Mouse (Mus musculus) bone marrow, adult 2 months (tissue): ENCODE data around the gene Orai1.

Experiments
- CTCF ChIP-seq: fragments of 200-500 bp; IDR thresholded peaks from 2 replicates; pipeline ENCODE4 v1.5.1; 2011; ENCODE audit warnings: low read length, control low read depth; ENCODE audit not compliant: control insufficient read depth, insufficient read depth
- POLR2A ChIP-seq: fragments of 200-500 bp; IDR thresholded peaks from 2 replicates; pipeline ENCODE4 v1.6.1; 2011; ENCODE audit warnings: low read depth, mild to moderate bottlenecking, control low read depth, low read length, borderline replicate concordance; ENCODE audit not compliant: control insufficient read depth

DNA sequence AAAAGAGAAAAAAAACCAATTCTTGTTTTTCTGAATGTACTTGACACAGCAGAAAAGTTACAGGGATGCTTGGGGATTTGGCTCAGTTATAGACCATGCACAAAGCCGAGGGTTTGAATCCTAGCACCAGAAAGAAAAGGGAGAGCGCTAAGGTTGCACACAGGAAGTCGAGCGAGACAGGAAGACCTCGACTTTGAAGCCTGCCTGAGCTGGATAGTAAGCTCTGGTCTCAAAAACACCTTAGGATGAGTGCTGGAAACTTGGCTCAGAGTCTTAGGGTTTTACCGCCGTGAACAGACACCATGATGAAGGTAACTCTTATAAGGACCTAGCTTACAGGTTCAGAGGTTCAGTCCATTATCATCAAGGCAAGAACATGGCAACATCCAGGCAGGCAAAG, 6.6 kb downstream of the Orai1 start:
- TF ChIP-seq CTCF (no peak), POLR2A (no peak)
